Mouse (Mus musculus) midbrain, postnatal 0 days (tissue): ENCODE results near the gene Gm28047. TPM values are rescaled to one million over a fixed set of nuclear protein-coding genes. Genes with fewer than 3 reads are reported as not detected.

Experiments used
- ATAC-seq: fragments of 200-750 bp; cut with Nextera tagmentation; 2 replicates; pipeline ENCODE4 v1.8.0; 2017; ENCODE audit warnings: moderate number of reproducible peaks, mild to moderate bottlenecking, moderate TSS enrichment, moderate library complexity; ENCODE audit not compliant: low FRiP score
- DNase-seq: peaks from one replicate; pipeline ENCODE4 v3.0.0-alpha.2; 2015; ENCODE audit warnings: low spot score
- H3K27ac ChIP-seq: fragments of 300-500 bp; sonication (generic); 2 replicates; pipeline ENCODE4 v1.5.1; 2014; ENCODE audit warnings: low read depth, mild to moderate bottlenecking, low read length, mixed read lengths
- H3K27me3 ChIP-seq: fragments of 300-500 bp; sonication (generic); 2 replicates; pipeline ENCODE4 v1.6.1; 2014; ENCODE audit warnings: low read length, control low read depth, mixed read lengths; ENCODE audit not compliant: insufficient read depth
- H3K36me3 ChIP-seq: fragments of 300-500 bp; sonication (generic); 2 replicates; pipeline ENCODE4 v1.6.1; 2014; ENCODE audit warnings: low read length, control low read depth, mixed read lengths; ENCODE audit not compliant: insufficient read depth
- H3K4me1 ChIP-seq: fragments of 300-500 bp; sonication (generic); 2 replicates; pipeline ENCODE4 v1.6.1; 2014; ENCODE audit warnings: mild to moderate bottlenecking, control low read depth, antibody characterized with exemption, low read length, mixed read lengths; ENCODE audit not compliant: insufficient read depth
- H3K4me2 ChIP-seq: fragments of 300-500 bp; sonication (generic); 2 replicates; pipeline ENCODE4 v1.6.1; 2014; ENCODE audit warnings: low read depth, mild to moderate bottlenecking, low read length, mixed read lengths; ENCODE audit not compliant: poor library complexity, severe bottlenecking
- H3K4me3 ChIP-seq: fragments of 300-500 bp; sonication (generic); 2 replicates; pipeline ENCODE4 v1.5.1; 2014; ENCODE audit warnings: low read depth, mild to moderate bottlenecking, low read length, moderate library complexity
- H3K9ac ChIP-seq: fragments of 300-500 bp; sonication (generic); replicated peaks from 2 replicates; pipeline ENCODE4 v1.6.1; 2014; ENCODE audit warnings: mild to moderate bottlenecking, low read length, moderate library complexity, mixed read lengths; ENCODE audit not compliant: poor library complexity, severe bottlenecking
- H3K9me3 ChIP-seq: fragments of 300-500 bp; sonication (generic); 2 replicates; pipeline ENCODE4 v1.6.1; 2016; ENCODE audit warnings: low read length, control low read depth
- CTCF ChIP-seq: IDR thresholded peaks from 2 replicates; pipeline ENCODE4 v1.5.1; 2016; ENCODE audit warnings: antibody characterized with exemption, mild to moderate bottlenecking
- WGBS: fragments of 180-500 bp; shearing (Covaris S2); extraction: QIAGEN DNeasy Blood & Tissue Kit; methylation state at CpG from one replicate; pipeline ENCODE4 v1.1.7; 2014; 5-methylcytosine and 5-hydroxymethylcytosine counted together
- polyA plus RNA-seq: library from polyadenylated mRNA; unstranded; fragments of >200 nt; fragmentation: Nextera tagmentation; extraction: Ambion mirVana; gene quantifications from 2 replicates; pipeline ENCODE4 v1.2.1, GENCODE M21; 2015
- total RNA-seq: library from RNA; depleted of rRNA; stranded (reverse); fragments of >200 nt; gene quantifications from 2 replicates; pipeline ENCODE4 v1.2.3, GENCODE M21; 2014

The Gm28047 gene
- total and polyA plus RNA-seq, 2 experiments from 2014 or later: not detected

GRCm38 (mm10) chr15:102576972-102577371, 47.9 kb downstream of the Gm28047 start:
- H3K4me3 ChIP-seq: no peak overlapping the region
- no peaks in the 10 kb centered on the region for H3K36me3 ChIP-seq
- no peak overlapping the region for H3K27ac ChIP-seq
- no peak for TF ChIP-seq CTCF
- no peak overlapping the region for H3K4me2 ChIP-seq
- DNase-seq (no peak), ATAC-seq (no peak)
- H3K27me3 ChIP-seq: no peaks in the 10 kb centered on the region
- H3K9ac ChIP-seq: no peak overlapping the region
- no peaks in the 10 kb centered on the region for H3K4me1 ChIP-seq
- H3K9me3 ChIP-seq: no peaks in the 10 kb centered on the region
- WGBS: 81% methylated on average over 1 of the region's 1 CpGs

GRCm38 (mm10) chr15:102572081-102572480, 52.8 kb downstream of the Gm28047 start:
- no peak for DNase-seq
- Histone ChIP-seq H3K4me3 (no peak overlapping the region), H3K27ac (no peak overlapping the region; the same call in 1 of the 2 replicates), H3K4me2 (no peak overlapping the region), H3K36me3 (no peaks in the 10 kb centered on the region), H3K9me3 (no peaks in the 10 kb centered on the region), H3K9ac (no peak overlapping the region), H3K27me3 (no peaks in the 10 kb centered on the region), H3K4me1 (no peaks in the 10 kb centered on the region)
- no peak for TF ChIP-seq CTCF
- no peak for ATAC-seq
- 78% methylated on average over 3 of the region's 3 CpGs for WGBS

GRCm38 (mm10) chr15:102567849-102568248, 57.0 kb downstream of the Gm28047 start:
- Histone ChIP-seq H3K36me3 (no peaks in the 10 kb centered on the region), H3K4me3 (no peak overlapping the region), H3K9me3 (no peaks in the 10 kb centered on the region), H3K27ac (no peak overlapping the region), H3K4me1 (no peaks in the 10 kb centered on the region), H3K4me2 (no peak overlapping the region), H3K27me3 (no peaks in the 10 kb centered on the region), H3K9ac (no peak overlapping the region)
- no peak for TF ChIP-seq CTCF
- DNase-seq (no peak), ATAC-seq (no peak)
- WGBS: 95% methylated on average over 2 of the region's 2 CpGs

DNA sequence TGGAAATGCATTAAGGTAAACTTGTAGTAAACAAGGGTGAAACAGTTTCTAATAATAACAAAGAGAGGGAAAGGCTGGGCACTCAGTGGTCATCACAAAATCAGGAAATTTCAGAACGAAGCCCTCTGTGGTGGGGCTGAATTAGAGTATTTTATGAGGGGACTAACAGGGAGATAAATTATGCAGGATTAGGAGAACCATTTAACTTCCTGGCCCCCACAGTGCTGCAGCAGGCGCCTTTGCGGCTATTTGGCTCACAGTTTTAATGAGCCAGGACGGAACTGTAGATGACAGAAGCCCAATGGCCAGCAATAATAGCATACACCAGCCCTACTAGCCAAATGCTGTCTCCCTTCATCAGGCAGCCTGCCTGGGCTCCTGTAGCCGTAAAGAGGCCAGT, 61.2 kb downstream of the Gm28047 start:
- 74% methylated on average over 5 of the region's 5 CpGs for WGBS
- H3K4me2 ChIP-seq: no peak overlapping the region
- no peaks in the 10 kb centered on the region for H3K27me3 ChIP-seq
- H3K36me3 ChIP-seq: no peaks in the 10 kb centered on the region
- no peak overlapping the region for H3K27ac ChIP-seq
- H3K9me3 ChIP-seq: no peaks in the 10 kb centered on the region
- ATAC-seq: no peak
- DNase-seq: peak; percentile 17
- no peaks in the 10 kb centered on the region for H3K4me1 ChIP-seq
- no peak for TF ChIP-seq CTCF
- no peak overlapping the region for H3K9ac ChIP-seq
- H3K4me3 ChIP-seq: no peak overlapping the region

DNA sequence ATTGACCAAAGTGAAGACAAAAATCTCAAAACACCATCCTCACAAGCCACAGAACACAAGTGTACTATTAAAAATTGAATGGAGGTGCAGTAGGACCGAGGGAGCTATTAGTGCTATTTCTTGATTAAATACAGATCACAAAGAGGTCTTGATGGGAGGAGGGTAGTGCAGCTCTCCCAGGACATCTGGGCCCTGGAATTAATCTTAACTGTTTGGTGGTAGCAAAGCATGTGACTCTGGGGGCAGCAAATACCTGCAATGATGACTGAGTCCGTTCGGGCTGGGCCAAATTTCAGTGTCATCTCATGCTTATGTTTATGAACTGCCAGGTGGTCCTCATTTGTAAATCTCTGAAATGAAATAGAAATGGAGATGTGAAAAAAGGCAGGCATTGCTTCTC, 61.8 kb downstream of the Gm28047 start:
- Histone ChIP-seq H3K4me3 (no peak overlapping the region), H3K4me1 (no peaks in the 10 kb centered on the region), H3K4me2 (no peak overlapping the region), H3K27me3 (no peaks in the 10 kb centered on the region), H3K36me3 (no peaks in the 10 kb centered on the region), H3K9ac (no peak overlapping the region), H3K27ac (no peak overlapping the region), H3K9me3 (no peaks in the 10 kb centered on the region)
- 87% methylated on average over 3 of the region's 3 CpGs for WGBS
- TF ChIP-seq CTCF: no peak
- no peak for DNase-seq
- ATAC-seq: no peak

- H3K4me1 ChIP-seq: no peaks in the 10 kb centered on the region
- no peaks in the 10 kb centered on the region for H3K27me3 ChIP-seq
- no peaks in the 10 kb centered on the region for H3K9me3 ChIP-seq
- H3K9ac ChIP-seq: no peak overlapping the region
- no peak for TF ChIP-seq CTCF
- H3K4me3 ChIP-seq: no peak overlapping the region
- DNase-seq (no peak), ATAC-seq (no peak)
- no peaks in the 10 kb centered on the region for H3K36me3 ChIP-seq
- H3K4me2 ChIP-seq: no peak overlapping the region
- H3K27ac ChIP-seq: no peak overlapping the region
- 80% methylated on average over 1 of the region's 1 CpGs for WGBS
Observed at GRCm38 (mm10) chr15:102562491-102562890, 62.4 kb downstream of the Gm28047 start.

DNA sequence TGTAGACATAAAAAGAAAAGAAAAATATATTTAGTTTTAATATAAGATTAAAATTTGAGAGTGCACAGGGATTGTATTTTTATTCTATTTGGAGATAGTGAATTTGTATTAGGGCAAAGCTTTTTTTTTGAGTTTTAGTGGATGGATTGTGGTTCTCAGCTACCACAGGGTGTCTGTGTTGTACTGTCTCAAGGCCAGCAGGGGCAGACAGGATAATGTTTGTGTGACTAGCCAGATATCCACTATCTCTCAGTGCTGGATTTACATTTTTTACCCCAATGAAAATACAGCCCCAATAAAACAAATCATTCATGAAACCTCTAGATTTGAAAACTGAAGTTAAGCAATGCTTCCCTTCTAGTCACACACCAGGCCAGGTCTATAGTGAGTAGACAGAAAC, 67.3 kb downstream of the Gm28047 start:
- Histone ChIP-seq H3K36me3 (peaks cover 7% of the 10 kb centered on the region; the same call in 1 of the 2 replicates), H3K4me2 (no peak overlapping the region), H3K4me3 (no peak overlapping the region), H3K27me3 (no peaks in the 10 kb centered on the region), H3K9ac (no peak overlapping the region), H3K4me1 (no peaks in the 10 kb centered on the region), H3K9me3 (no peaks in the 10 kb centered on the region), H3K27ac (no peak overlapping the region)
- TF ChIP-seq CTCF: peak; percentile 63
- ATAC-seq (no peak), DNase-seq (peak; percentile 24)
